Mouse (Mus musculus): ENCODE measurements around the gene Fam71e2. TPM values are rescaled to one million over a fixed set of nuclear protein-coding genes. Genes with fewer than 3 reads are reported as not detected.

Fam71e2 gene
- polyA plus RNA-seq, 2 experiments, result 0.03 TPM; not detected in 1

- Histone ChIP-seq H3K27me3 (ENCODE audit: control insufficient read depth, insufficient read depth, low read length) (no peaks in the 10 kb centered on the region), H3K36me3 (ENCODE audit: control insufficient read depth, insufficient read depth, low read length) (no peaks in the 10 kb centered on the region), H3K27ac (replicated peaks; ENCODE audit: low read depth, low read length) (no peak overlapping the region), H3K4me2 (replicated peaks; ENCODE audit: low read depth, low read length, severe bottlenecking) (no peak overlapping the region), H3K9me3 (ENCODE audit: control insufficient read depth, low read length) (no peaks in the 10 kb centered on the region), H3K4me1 (ENCODE audit: control insufficient read depth, insufficient read depth, low read length) (no peaks in the 10 kb centered on the region), H3K4me3 (replicated peaks; ENCODE audit: low read length) (no peak overlapping the region), H3K9ac (ENCODE audit: low read depth, low read length, severe bottlenecking) (no peak overlapping the region)
- no peak for TF ChIP-seq POLR2A (IDR thresholded peaks at IDR 0.05; ENCODE audit: borderline replicate concordance, extremely low read depth, insufficient read depth, insufficient read length)
- DNase-seq (ENCODE audit: low spot score) (no peak), ATAC-seq (ENCODE audit: low FRiP score, low read depth) (no peak)
- WGBS, result 62% methylated on average over 3 of the region's 3 CpGs
Measured at GRCm38 (mm10) chr7:4724359-4724758, 46.7 kb downstream of the Fam71e2 start.

- H3K27me3 ChIP-seq (ENCODE audit: control insufficient read depth, insufficient read depth, low read length), result no peaks in the 10 kb centered on the region
- TF ChIP-seq POLR2A (IDR thresholded peaks at IDR 0.05; ENCODE audit: borderline replicate concordance, extremely low read depth, insufficient read depth, insufficient read length), result no peak
- peak overlapping the region; percentile 28 for H3K4me3 ChIP-seq (replicated peaks; ENCODE audit: low read length)
- no peaks in the 10 kb centered on the region for H3K9me3 ChIP-seq (ENCODE audit: control insufficient read depth, low read length)
- H3K4me2 ChIP-seq (replicated peaks; ENCODE audit: low read depth, low read length, severe bottlenecking), result peak overlapping the region; percentile 43
- WGBS, result 36% methylated on average over 12 of the region's 12 CpGs
- no peaks in the 10 kb centered on the region for H3K4me1 ChIP-seq (ENCODE audit: control insufficient read depth, insufficient read depth, low read length)
- ATAC-seq (ENCODE audit: low FRiP score, low read depth) (no peak; the same call in 1 of the 2 replicates), DNase-seq (ENCODE audit: low spot score) (no peak)
- H3K27ac ChIP-seq (replicated peaks; ENCODE audit: low read depth, low read length), result no peak overlapping the region
- H3K9ac ChIP-seq (ENCODE audit: low read depth, low read length, severe bottlenecking), result peak overlapping the region; percentile 40; the same call in 1 of the 2 replicates
- no peaks in the 10 kb centered on the region for H3K36me3 ChIP-seq (ENCODE audit: control insufficient read depth, insufficient read depth, low read length)
Measured at GRCm38 (mm10) chr7:4723508-4723907, 47.6 kb downstream of the Fam71e2 start.

- Histone ChIP-seq H3K27me3 (ENCODE audit: control insufficient read depth, insufficient read depth, low read length) (no peaks in the 10 kb centered on the region), H3K9me3 (ENCODE audit: control insufficient read depth, low read length) (no peaks in the 10 kb centered on the region), H3K4me3 (replicated peaks; ENCODE audit: low read length) (no peak overlapping the region), H3K4me2 (replicated peaks; ENCODE audit: low read depth, low read length, severe bottlenecking) (no peak overlapping the region), H3K36me3 (ENCODE audit: control insufficient read depth, insufficient read depth, low read length) (peaks cover 27% of the 10 kb centered on the region), H3K4me1 (ENCODE audit: control insufficient read depth, insufficient read depth, low read length) (no peaks in the 10 kb centered on the region), H3K9ac (ENCODE audit: low read depth, low read length, severe bottlenecking) (no peak overlapping the region), H3K27ac (replicated peaks; ENCODE audit: low read depth, low read length) (no peak overlapping the region)
- DNase-seq (ENCODE audit: low spot score) (no peak), ATAC-seq (ENCODE audit: low FRiP score, low read depth) (no peak)
- 96% methylated on average over 3 of the region's 3 CpGs for WGBS
- no peak for TF ChIP-seq POLR2A (IDR thresholded peaks at IDR 0.05; ENCODE audit: borderline replicate concordance, extremely low read depth, insufficient read depth, insufficient read length)
Measured at GRCm38 (mm10) chr7:4719276-4719675, 51.8 kb downstream of the Fam71e2 start.

- 73% methylated on average over 6 of the region's 6 CpGs for WGBS
- H3K4me2 ChIP-seq (replicated peaks; ENCODE audit: low read depth, low read length, severe bottlenecking), result no peak overlapping the region
- H3K9me3 ChIP-seq (ENCODE audit: control insufficient read depth, low read length), result no peaks in the 10 kb centered on the region
- H3K4me1 ChIP-seq (ENCODE audit: control insufficient read depth, insufficient read depth, low read length), result no peaks in the 10 kb centered on the region
- no peak overlapping the region for H3K4me3 ChIP-seq (replicated peaks; ENCODE audit: low read length)
- TF ChIP-seq POLR2A (IDR thresholded peaks at IDR 0.05; ENCODE audit: borderline replicate concordance, extremely low read depth, insufficient read depth, insufficient read length), result no peak
- DNase-seq (ENCODE audit: low spot score), result no peak
- no peaks in the 10 kb centered on the region for H3K27me3 ChIP-seq (ENCODE audit: control insufficient read depth, insufficient read depth, low read length)
- H3K27ac ChIP-seq (replicated peaks; ENCODE audit: low read depth, low read length), result no peak overlapping the region
- ATAC-seq (ENCODE audit: low FRiP score, low read depth), result no peak
- H3K36me3 ChIP-seq (ENCODE audit: control insufficient read depth, insufficient read depth, low read length), result peaks cover 49% of the 10 kb centered on the region
- H3K9ac ChIP-seq (ENCODE audit: low read depth, low read length, severe bottlenecking), result no peak overlapping the region
Measured at GRCm38 (mm10) chr7:4716955-4717354, 54.1 kb downstream of the Fam71e2 start.

- no peaks in the 10 kb centered on the region for H3K9me3 ChIP-seq (ENCODE audit: control insufficient read depth, low read length)
- no peak overlapping the region for H3K9ac ChIP-seq (ENCODE audit: low read depth, low read length, severe bottlenecking)
- no peak overlapping the region for H3K4me3 ChIP-seq (replicated peaks; ENCODE audit: low read length)
- no peak for TF ChIP-seq POLR2A (IDR thresholded peaks at IDR 0.05; ENCODE audit: borderline replicate concordance, extremely low read depth, insufficient read depth, insufficient read length)
- H3K4me2 ChIP-seq (replicated peaks; ENCODE audit: low read depth, low read length, severe bottlenecking), result no peak overlapping the region
- no peaks in the 10 kb centered on the region for H3K4me1 ChIP-seq (ENCODE audit: control insufficient read depth, insufficient read depth, low read length)
- ATAC-seq (ENCODE audit: low FRiP score, low read depth) (no peak), DNase-seq (ENCODE audit: low spot score) (no peak)
- WGBS, result 89% methylated on average over 3 of the region's 3 CpGs
- no peak overlapping the region for H3K27ac ChIP-seq (replicated peaks; ENCODE audit: low read depth, low read length)
- H3K27me3 ChIP-seq (ENCODE audit: control insufficient read depth, insufficient read depth, low read length), result no peaks in the 10 kb centered on the region
- peaks cover 89% of the 10 kb centered on the region for H3K36me3 ChIP-seq (ENCODE audit: control insufficient read depth, insufficient read depth, low read length)
Measured at GRCm38 (mm10) chr7:4712594-4712993, 58.5 kb downstream of the Fam71e2 start.

DNA sequence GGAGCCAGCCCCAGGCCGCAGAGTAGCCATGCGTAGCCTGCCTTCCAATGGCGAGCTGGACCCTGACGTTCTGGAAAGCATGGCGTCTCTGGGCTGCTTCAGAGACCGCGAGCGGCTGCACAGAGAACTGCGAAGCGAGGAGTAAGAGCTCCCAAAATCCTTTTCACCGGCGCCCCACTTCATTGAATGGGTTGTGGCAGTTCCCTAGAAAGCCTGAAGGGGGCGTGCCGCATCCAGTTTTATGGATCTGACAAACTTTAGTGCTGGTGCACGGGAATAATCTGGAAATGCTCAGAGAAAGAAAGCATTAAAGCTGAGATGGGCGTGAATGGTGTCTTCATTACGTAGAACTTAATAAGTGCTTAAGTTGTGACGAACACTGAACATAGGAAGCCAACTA lies 66.0 kb downstream of the Fam71e2 start:
- Histone ChIP-seq H3K27ac (replicated peaks; ENCODE audit: low read depth, low read length) (no peak overlapping the region), H3K9me3 (ENCODE audit: control insufficient read depth, low read length) (no peaks in the 10 kb centered on the region), H3K36me3 (ENCODE audit: control insufficient read depth, insufficient read depth, low read length) (peaks cover 86% of the 10 kb centered on the region), H3K4me3 (replicated peaks; ENCODE audit: low read length) (no peak overlapping the region), H3K4me1 (ENCODE audit: control insufficient read depth, insufficient read depth, low read length) (no peaks in the 10 kb centered on the region), H3K27me3 (ENCODE audit: control insufficient read depth, insufficient read depth, low read length) (no peaks in the 10 kb centered on the region), H3K4me2 (replicated peaks; ENCODE audit: low read depth, low read length, severe bottlenecking) (no peak overlapping the region), H3K9ac (ENCODE audit: low read depth, low read length, severe bottlenecking) (no peak overlapping the region)
- TF ChIP-seq POLR2A (IDR thresholded peaks at IDR 0.05; ENCODE audit: borderline replicate concordance, extremely low read depth, insufficient read depth, insufficient read length), result no peak
- DNase-seq (ENCODE audit: low spot score) (peak; percentile 24), ATAC-seq (ENCODE audit: low FRiP score, low read depth) (no peak)
- 51% methylated on average over 18 of the region's 18 CpGs for WGBS

Other genes starting within 250 kb of the Fam71e2 start
Only the 30 nearest of the 31 such genes appear.
- gene Tnni3, start 247.1 kb downstream of the Fam71e2 start, polyA plus RNA-seq (2012; rRNA removed), result 10.6 and 11.1 TPM in 2 replicates
- gene Tnni3, start 247.1 kb downstream of the Fam71e2 start, polyA plus RNA-seq (2014; fragmentation: Nextera tagmentation; extraction: Ambion mirVana), result 2.8 and 2.9 TPM in 2 replicates
- gene Dnaaf3, start 238.8 kb downstream of the Fam71e2 start, polyA plus RNA-seq (2012; rRNA removed), result 8.3 and 9.5 TPM in 2 replicates
- 0.61 and 1.1 TPM in 2 replicates for gene Dnaaf3, start 238.8 kb downstream of the Fam71e2 start, polyA plus RNA-seq (2014; fragmentation: Nextera tagmentation; extraction: Ambion mirVana)
- gene Syt5, start 223.8 kb downstream of the Fam71e2 start, polyA plus RNA-seq (2012; rRNA removed), result 3.9 and 4.2 TPM in 2 replicates
- 3.4 and 4.3 TPM in 2 replicates for gene Syt5, start 223.8 kb downstream of the Fam71e2 start, polyA plus RNA-seq (2014; fragmentation: Nextera tagmentation; extraction: Ambion mirVana)
- 0.03 and 0.26 TPM in 2 replicates for gene Ptprh, start 167.3 kb downstream of the Fam71e2 start, polyA plus RNA-seq (2012; rRNA removed)
- gene Ptprh, start 167.3 kb downstream of the Fam71e2 start, polyA plus RNA-seq (2014; fragmentation: Nextera tagmentation; extraction: Ambion mirVana), result not detected in 2 replicates
- gene Tmem86b, start 139.9 kb downstream of the Fam71e2 start, polyA plus RNA-seq (2012; rRNA removed), result 17.2 and 23.1 TPM in 2 replicates
- 1.4 and 2.3 TPM in 2 replicates for gene Tmem86b, start 139.9 kb downstream of the Fam71e2 start, polyA plus RNA-seq (2014; fragmentation: Nextera tagmentation; extraction: Ambion mirVana)
- 86.9 and 112 TPM in 2 replicates for gene Ppp6r1, start 112.3 kb downstream of the Fam71e2 start, polyA plus RNA-seq (2012; rRNA removed)
- 7.9 and 8.7 TPM in 2 replicates for gene Ppp6r1, start 112.3 kb downstream of the Fam71e2 start, polyA plus RNA-seq (2014; fragmentation: Nextera tagmentation; extraction: Ambion mirVana)
- gene Hspbp1, start 86.2 kb downstream of the Fam71e2 start, polyA plus RNA-seq (2012; rRNA removed), result 55.6 and 72.9 TPM in 2 replicates
- 77.5 and 82.5 TPM in 2 replicates for gene Hspbp1, start 86.2 kb downstream of the Fam71e2 start, polyA plus RNA-seq (2014; fragmentation: Nextera tagmentation; extraction: Ambion mirVana)
- gene Brsk1, start 80.7 kb downstream of the Fam71e2 start, polyA plus RNA-seq (2012; rRNA removed), result 26.4 and 33.0 TPM in 2 replicates
- gene Brsk1, start 80.7 kb downstream of the Fam71e2 start, polyA plus RNA-seq (2014; fragmentation: Nextera tagmentation; extraction: Ambion mirVana), result 1.3 and 1.7 TPM in 2 replicates
- 0.17 and 0.24 TPM in 2 replicates for gene Tmem150b, start 46.1 kb downstream of the Fam71e2 start, polyA plus RNA-seq (2012; rRNA removed)
- gene Tmem150b, start 46.1 kb downstream of the Fam71e2 start, polyA plus RNA-seq (2014; fragmentation: Nextera tagmentation; extraction: Ambion mirVana), result 0.17 and 0.46 TPM in 2 replicates
- gene Kmt5c, start 31.2 kb downstream of the Fam71e2 start, polyA plus RNA-seq (2012; rRNA removed), result 161 and 223 TPM in 2 replicates
- 44.4 and 51.2 TPM in 2 replicates for gene Kmt5c, start 31.2 kb downstream of the Fam71e2 start, polyA plus RNA-seq (2014; fragmentation: Nextera tagmentation; extraction: Ambion mirVana)
- gene Cox6b2, start 18.2 kb downstream of the Fam71e2 start, polyA plus RNA-seq (2012; rRNA removed), result 91.7 and 127 TPM in 2 replicates
- 44.7 and 48.9 TPM in 2 replicates for gene Cox6b2, start 18.2 kb downstream of the Fam71e2 start, polyA plus RNA-seq (2014; fragmentation: Nextera tagmentation; extraction: Ambion mirVana)
- gene Il11, start 11.6 kb upstream of the Fam71e2 start, polyA plus RNA-seq (2012; rRNA removed), result 0.33 and 0.63 TPM in 2 replicates
- 0.22 TPM in 1 of 2 replicates, not detected in the other for gene Il11, start 11.6 kb upstream of the Fam71e2 start, polyA plus RNA-seq (2014; fragmentation: Nextera tagmentation; extraction: Ambion mirVana)
- gene Tmem190, start 11.6 kb upstream of the Fam71e2 start, polyA plus RNA-seq (2012; rRNA removed), result not detected in 2 replicates
- gene Tmem190, start 11.6 kb upstream of the Fam71e2 start, polyA plus RNA-seq (2014; fragmentation: Nextera tagmentation; extraction: Ambion mirVana), result not detected in 2 replicates
- gene Tmem238, start 18.4 kb upstream of the Fam71e2 start, polyA plus RNA-seq (2012; rRNA removed), result 10.1 and 15.2 TPM in 2 replicates
- 8.1 and 9.6 TPM in 2 replicates for gene Tmem238, start 18.4 kb upstream of the Fam71e2 start, polyA plus RNA-seq (2014; fragmentation: Nextera tagmentation; extraction: Ambion mirVana)
- 486 and 665 TPM in 2 replicates for gene Rpl28, start 21.6 kb upstream of the Fam71e2 start, polyA plus RNA-seq (2012; rRNA removed)
- gene Rpl28, start 21.6 kb upstream of the Fam71e2 start, polyA plus RNA-seq (2014; fragmentation: Nextera tagmentation; extraction: Ambion mirVana), result 253 and 275 TPM in 2 replicates
- gene Ube2s, start 41.3 kb upstream of the Fam71e2 start, polyA plus RNA-seq (2012; rRNA removed), result 515 and 618 TPM in 2 replicates
- gene Ube2s, start 41.3 kb upstream of the Fam71e2 start, polyA plus RNA-seq (2014; fragmentation: Nextera tagmentation; extraction: Ambion mirVana), result 366 and 368 TPM in 2 replicates
- 4.2 and 5.1 TPM in 2 replicates for gene Shisa7, start 73.4 kb upstream of the Fam71e2 start, polyA plus RNA-seq (2012; rRNA removed)
- 0.43 and 0.54 TPM in 2 replicates for gene Shisa7, start 73.4 kb upstream of the Fam71e2 start, polyA plus RNA-seq (2014; fragmentation: Nextera tagmentation; extraction: Ambion mirVana)
- gene Isoc2b, start 99.0 kb upstream of the Fam71e2 start, polyA plus RNA-seq (2012; rRNA removed), result 7.4 and 11.0 TPM in 2 replicates
- 9.7 and 9.9 TPM in 2 replicates for gene Isoc2b, start 99.0 kb upstream of the Fam71e2 start, polyA plus RNA-seq (2014; fragmentation: Nextera tagmentation; extraction: Ambion mirVana)
- 13.6 and 16.7 TPM in 2 replicates for gene Isoc2a, start 105.9 kb upstream of the Fam71e2 start, polyA plus RNA-seq (2012; rRNA removed)
- 1.1 and 1.3 TPM in 2 replicates for gene Isoc2a, start 105.9 kb upstream of the Fam71e2 start, polyA plus RNA-seq (2014; fragmentation: Nextera tagmentation; extraction: Ambion mirVana)
- 0.15 and 0.22 TPM in 2 replicates for gene Gm36210, start 135.2 kb upstream of the Fam71e2 start, polyA plus RNA-seq (2012; rRNA removed)
- gene Gm36210, start 135.2 kb upstream of the Fam71e2 start, polyA plus RNA-seq (2014; fragmentation: Nextera tagmentation; extraction: Ambion mirVana), result not detected in 2 replicates
- 13.4 and 22.3 TPM in 2 replicates for gene Zfp628, start 143.9 kb upstream of the Fam71e2 start, polyA plus RNA-seq (2012; rRNA removed)
- gene Zfp628, start 143.9 kb upstream of the Fam71e2 start, polyA plus RNA-seq (2014; fragmentation: Nextera tagmentation; extraction: Ambion mirVana), result 4.0 and 4.6 TPM in 2 replicates
- 7.6 and 10.0 TPM in 2 replicates for gene Nat14, start 150.7 kb upstream of the Fam71e2 start, polyA plus RNA-seq (2012; rRNA removed)
- 0.92 and 1.9 TPM in 2 replicates for gene Nat14, start 150.7 kb upstream of the Fam71e2 start, polyA plus RNA-seq (2014; fragmentation: Nextera tagmentation; extraction: Ambion mirVana)
- 38.1 and 48.4 TPM in 2 replicates for gene Ssc5d, start 154.5 kb upstream of the Fam71e2 start, polyA plus RNA-seq (2012; rRNA removed)
- 13.2 and 13.6 TPM in 2 replicates for gene Ssc5d, start 154.5 kb upstream of the Fam71e2 start, polyA plus RNA-seq (2014; fragmentation: Nextera tagmentation; extraction: Ambion mirVana)
- gene Sbk2, start 193.1 kb upstream of the Fam71e2 start, polyA plus RNA-seq (2012; rRNA removed), result 0.45 and 0.74 TPM in 2 replicates
- 0.37 and 1.1 TPM in 2 replicates for gene Sbk2, start 193.1 kb upstream of the Fam71e2 start, polyA plus RNA-seq (2014; fragmentation: Nextera tagmentation; extraction: Ambion mirVana)
- gene Sbk3, start 199.9 kb upstream of the Fam71e2 start, polyA plus RNA-seq (2012; rRNA removed), result 0.15 and 0.28 TPM in 2 replicates
- 0.06 and 0.12 TPM in 2 replicates for gene Sbk3, start 199.9 kb upstream of the Fam71e2 start, polyA plus RNA-seq (2014; fragmentation: Nextera tagmentation; extraction: Ambion mirVana)
- gene Zfp579, start 224.9 kb upstream of the Fam71e2 start, polyA plus RNA-seq (2012; rRNA removed), result 97.6 and 196 TPM in 2 replicates
- 30.3 and 39.0 TPM in 2 replicates for gene Zfp579, start 224.9 kb upstream of the Fam71e2 start, polyA plus RNA-seq (2014; fragmentation: Nextera tagmentation; extraction: Ambion mirVana)
- 17.0 and 20.9 TPM in 2 replicates for gene Zfp524, start 243.1 kb upstream of the Fam71e2 start, polyA plus RNA-seq (2012; rRNA removed)
- gene Zfp524, start 243.1 kb upstream of the Fam71e2 start, polyA plus RNA-seq (2014; fragmentation: Nextera tagmentation; extraction: Ambion mirVana), result 12.1 and 16.7 TPM in 2 replicates
- gene Fiz1, start 243.4 kb upstream of the Fam71e2 start, polyA plus RNA-seq (2012; rRNA removed), result 42.4 and 50.8 TPM in 2 replicates
- gene Fiz1, start 243.4 kb upstream of the Fam71e2 start, polyA plus RNA-seq (2014; fragmentation: Nextera tagmentation; extraction: Ambion mirVana), result 37.5 and 42.0 TPM in 2 replicates
- gene Gm44973, start 244.2 kb upstream of the Fam71e2 start, polyA plus RNA-seq (2012; rRNA removed), result not detected in 2 replicates
- gene Gm44973, start 244.2 kb upstream of the Fam71e2 start, polyA plus RNA-seq (2014; fragmentation: Nextera tagmentation; extraction: Ambion mirVana), result 0.57 and 1.9 TPM in 2 replicates
- 53.2 and 72.3 TPM in 2 replicates for gene Zfp865, start 249.1 kb upstream of the Fam71e2 start, polyA plus RNA-seq (2012; rRNA removed)
- 6.6 and 7.8 TPM in 2 replicates for gene Zfp865, start 249.1 kb upstream of the Fam71e2 start, polyA plus RNA-seq (2014; fragmentation: Nextera tagmentation; extraction: Ambion mirVana)

Data from limb, embryonic 14.5 days (tissue).